Comparison of ENCODE assay signal across 1 mouse cellular context in the genomic region with DNA sequence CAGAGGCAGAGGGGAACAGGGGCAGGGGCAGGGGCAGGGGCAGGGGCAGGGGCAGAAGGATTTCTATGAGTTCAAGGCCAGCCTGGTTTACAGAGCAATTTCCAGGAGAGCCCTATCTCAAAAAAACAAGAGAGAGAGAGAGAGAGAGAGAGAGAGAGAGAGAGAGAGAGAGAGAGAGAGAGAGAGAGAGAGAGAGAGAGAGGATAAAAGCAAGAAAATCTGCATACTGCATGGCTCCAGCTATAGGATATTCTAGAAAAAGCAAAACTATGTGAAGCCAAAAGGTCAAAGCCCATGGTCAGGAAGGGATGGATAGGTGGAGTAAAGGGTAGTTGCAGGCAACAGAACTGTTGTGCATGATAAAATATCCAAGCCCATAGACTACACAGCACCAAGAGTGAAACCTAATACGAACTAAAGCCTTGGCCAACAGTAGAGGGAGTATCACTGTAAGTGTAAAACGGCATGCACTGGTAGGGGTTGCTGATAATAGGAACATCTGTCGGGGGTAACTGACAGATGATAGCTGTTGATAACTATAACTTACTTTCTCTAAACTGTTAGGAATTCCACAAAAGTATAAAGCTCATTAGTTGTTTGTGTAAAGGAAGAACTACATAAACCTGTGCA.
A peak's percentile ranks its signal among the peaks of the same experiment; 100 is the strongest.
TF ChIP-seq lines count a peak whose summit lies in the region.

No protein-coding gene starts in this region.

TF ChIP-seq in MEL, 35 proteins besides CTCF, POLR2A, EP300 and RAD21 (continued from another document):
- TF ChIP-seq ZKSCAN1 (IDR thresholded peaks at IDR 0.05; ENCODE audit: low read depth, low read length) = no peak
- peak; percentile 79 for TF ChIP-seq MXI1 (IDR thresholded peaks at IDR 0.05; ENCODE audit: low read depth, low read length)
- peak; percentile 98 for TF ChIP-seq MYB (IDR thresholded peaks at IDR 0.05; ENCODE audit: low read depth, low read length)
- peak; percentile 55 for TF ChIP-seq SMC3 (IDR thresholded peaks at IDR 0.05; ENCODE audit: low read depth, low read length)
- TF ChIP-seq BHLHE40 (IDR thresholded peaks at IDR 0.05; ENCODE audit: borderline replicate concordance, low read depth, low read length) = peak; percentile 71; the same call in 1 of the 2 replicates
- TF ChIP-seq TBP (IDR thresholded peaks at IDR 0.05; ENCODE audit: low read depth, low read length) = peak; percentile 74
- TF ChIP-seq UBTF (IDR thresholded peaks at IDR 0.05; ENCODE audit: borderline replicate concordance, insufficient read depth, low read depth, low read length) = peak; percentile 26; the same call in 1 of the 2 replicates
- TF ChIP-seq USF1 (IDR thresholded peaks at IDR 0.05; ENCODE audit: low read depth, low read length) = no peak
- peak; percentile 90 for TF ChIP-seq MYC (IDR thresholded peaks at IDR 0.05; ENCODE audit: low read depth, low read length)
- TF ChIP-seq GABPA (IDR thresholded peaks at IDR 0.05; ENCODE audit: low read depth, low read length) = no peak
- 0 out of 2 replicates have a peak, but pooled peaks have one; percentile 5 for TF ChIP-seq ZNF384 (IDR thresholded peaks at IDR 0.05; ENCODE audit: low read depth, low read length)
- peak; percentile 73 for TF ChIP-seq MAX (IDR thresholded peaks at IDR 0.05; ENCODE audit: low read length)
- TF ChIP-seq ELF1 (IDR thresholded peaks at IDR 0.05; ENCODE audit: low read depth, low read length) = no peak
- peak; percentile 69 for TF ChIP-seq HCFC1 (IDR thresholded peaks at IDR 0.05; ENCODE audit: low read depth, low read length)
- TF ChIP-seq ZMIZ1 (IDR thresholded peaks at IDR 0.05; ENCODE audit: low read depth, low read length) = no peak
- TF ChIP-seq MAZ (IDR thresholded peaks at IDR 0.05; ENCODE audit: low read depth, low read length) = peak; percentile 93
- no peak for TF ChIP-seq MEF2A (IDR thresholded peaks at IDR 0.05; ENCODE audit: extremely low read depth, insufficient replicate concordance, low read depth, low read length, poor library complexity, severe bottlenecking)
- TF ChIP-seq JUND (IDR thresholded peaks at IDR 0.05; ENCODE audit: low read depth, low read length) = peak; percentile 99
- TF ChIP-seq POLR2AphosphoS2 (IDR thresholded peaks at IDR 0.05; ENCODE audit: low read length) = no peak
- peak; percentile 92 for TF ChIP-seq RCOR1 (IDR thresholded peaks at IDR 0.05; ENCODE audit: low read depth, low read length)
- TF ChIP-seq TAL1 (IDR thresholded peaks at IDR 0.05; ENCODE audit: low read length) = peak; percentile 86
- TF ChIP-seq MAFK (IDR thresholded peaks at IDR 0.05; ENCODE audit: borderline replicate concordance, low read depth, low read length) = no peak
- peak; percentile 86 for TF ChIP-seq SIN3A (IDR thresholded peaks at IDR 0.05; ENCODE audit: low read length)
- TF ChIP-seq ETS1 (IDR thresholded peaks at IDR 0.05; ENCODE audit: low read depth, low read length) = peak; percentile 96
- no peak for TF ChIP-seq E2F4 (IDR thresholded peaks at IDR 0.05; ENCODE audit: borderline replicate concordance, low read depth, low read length)
- TF ChIP-seq CHD2 (IDR thresholded peaks at IDR 0.05; ENCODE audit: low read length) = no peak
- TF ChIP-seq NELFE (IDR thresholded peaks at IDR 0.05; ENCODE audit: low read depth, low read length) = no peak
- TF ChIP-seq NRF1 (IDR thresholded peaks at IDR 0.05; ENCODE audit: insufficient read depth, low read depth, low read length, poor library complexity, severe bottlenecking) = no peak
